Mouse (Mus musculus) inflammation-experienced regulatory T-cells, adult 6 months (primary cell): Measurements from ENCODE around the gene Ttbk1. TPM values are rescaled to one million over a fixed set of nuclear protein-coding genes. Genes with fewer than 3 reads are reported as not detected.
"Not testable (repeated sequence)": the region's sequence is repeated elsewhere in the genome, so short reads cannot be mapped to it uniquely, and the experiment has no call there.

Experiments
- ATAC-seq: one replicate; pipeline ENCODE4 v1.8.0; 2017
- polyA plus RNA-seq, 3 experiments: library from polyadenylated mRNA; unstranded; fragments of 100-300 nt; shearing (Covaris generic); gene quantifications; one replicate each; pipeline ENCODE4 v1.2.1; 2017

The Ttbk1 gene
- polyA plus RNA-seq, result 1 to 10 TPM in 1 of 3 experiments, under 1 TPM in 2; 0.57 to 1.2 (median 0.58) TPM

DNA sequence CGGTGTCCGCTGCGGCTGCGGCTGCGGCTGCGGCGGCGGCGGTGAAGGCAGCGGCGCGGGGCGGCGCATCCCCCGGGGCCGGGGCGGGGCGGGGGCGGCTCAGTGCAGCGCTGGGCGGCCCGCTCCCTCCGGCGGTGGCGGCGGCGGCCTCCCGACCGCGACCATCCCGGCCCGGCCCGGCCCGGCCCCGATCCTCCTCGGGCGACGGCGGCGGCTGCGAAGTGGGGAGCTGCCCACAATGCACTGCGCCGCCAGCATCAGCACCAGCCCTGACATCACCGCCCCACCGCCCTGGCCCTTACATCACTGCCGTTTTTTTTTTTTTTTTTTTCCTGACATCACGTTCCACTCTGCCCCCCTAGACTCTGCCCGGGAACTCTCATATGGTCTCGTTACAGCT lies at the start of gene Ttbk1:
Gene Ttbk1 (minus strand): TSS at position 245 of the 400 bp plus-strand sequence.
- peak; percentile 62 for ATAC-seq

DNA sequence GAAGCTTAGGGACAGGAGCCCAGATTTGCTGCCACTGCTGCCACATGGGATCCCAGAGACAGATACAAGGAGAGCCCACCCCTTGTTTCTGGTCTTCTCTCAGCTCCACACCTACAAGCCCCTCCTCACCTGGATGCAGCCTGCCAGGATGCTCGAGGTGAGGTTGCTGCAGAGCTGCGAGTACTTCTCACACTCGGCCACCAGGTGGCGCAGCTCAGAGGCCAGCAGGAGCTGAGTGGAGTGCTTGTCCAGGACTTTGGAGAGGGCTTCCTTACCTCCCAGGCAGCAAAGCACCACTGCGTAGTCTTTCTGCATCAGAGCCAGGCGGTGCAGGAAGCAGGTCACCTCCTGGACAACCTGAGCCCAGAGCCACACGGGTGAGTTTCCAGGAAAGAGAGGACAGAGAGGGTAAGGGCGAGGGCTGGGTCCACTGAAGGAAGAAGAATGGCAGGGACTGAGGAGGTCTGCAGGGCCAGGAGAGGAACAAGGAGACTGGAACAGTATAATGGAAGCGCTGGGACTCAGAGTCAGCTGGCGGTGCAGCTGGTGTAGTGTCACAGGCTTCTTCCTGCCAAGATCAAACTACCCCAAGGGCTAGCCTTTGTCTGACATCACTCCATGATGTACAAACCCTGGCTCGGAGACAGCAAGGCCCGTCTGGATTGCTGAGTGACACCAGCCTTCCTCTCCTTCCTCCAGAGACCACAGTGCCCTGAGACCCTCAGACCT lies 38.3 kb upstream of the Ttbk1 start:
- ATAC-seq, result no peak

DNA sequence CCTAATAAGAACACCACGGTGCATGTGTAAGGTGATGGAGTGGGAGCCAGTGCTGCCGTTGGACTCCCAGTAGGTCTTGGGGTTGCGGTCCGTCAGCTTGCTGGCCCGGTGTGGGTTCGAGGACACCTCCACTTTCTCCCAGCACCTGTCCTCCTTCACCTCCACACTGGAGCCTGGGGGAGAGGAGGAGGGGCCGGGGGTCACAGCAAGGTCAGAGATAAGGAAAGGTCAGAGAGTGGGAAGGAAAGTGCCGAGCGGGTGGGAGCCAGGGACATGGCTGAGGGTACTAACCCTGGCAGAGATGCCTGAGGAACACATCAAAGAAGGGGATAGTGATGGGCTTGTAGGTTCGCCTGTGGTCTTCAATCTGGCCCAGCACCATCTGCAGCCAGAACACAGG lies 37.6 kb upstream of the Ttbk1 start:
- ATAC-seq, result no peak

DNA sequence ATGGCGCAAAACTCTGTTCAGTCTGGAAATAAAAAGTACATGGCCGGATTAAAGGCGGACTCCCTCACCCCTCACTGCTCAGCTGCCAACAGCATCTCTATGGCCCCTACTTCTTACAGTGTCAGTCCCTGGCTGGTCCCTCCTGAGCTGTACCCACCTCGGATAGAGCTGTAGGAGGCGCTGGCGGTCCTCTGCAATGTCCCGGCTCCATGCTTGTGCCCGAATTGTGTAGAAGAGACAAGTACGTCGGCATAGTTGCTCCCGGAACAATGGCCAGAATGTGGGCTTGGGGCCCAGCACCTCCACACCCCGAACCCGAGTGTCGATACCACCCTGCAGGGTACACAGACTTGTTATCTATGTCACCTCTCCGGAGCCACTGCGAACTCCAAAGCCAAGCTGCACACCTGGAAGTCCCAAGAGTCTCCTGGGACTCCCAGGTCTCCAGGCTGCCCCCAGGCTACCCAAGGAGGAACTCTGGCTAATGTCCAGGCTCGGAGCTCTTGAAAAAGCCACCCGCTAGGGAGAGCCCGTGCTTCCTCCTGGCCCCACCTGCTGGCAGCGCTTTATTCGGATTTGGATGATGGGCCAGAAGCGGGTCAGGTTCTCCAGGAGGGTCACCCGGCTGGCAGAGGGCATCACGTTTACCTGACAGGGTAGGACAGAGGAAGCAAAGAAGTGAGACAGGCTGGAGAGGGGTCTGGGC lies 34.6 kb upstream of the Ttbk1 start:
- no peak for ATAC-seq

DNA sequence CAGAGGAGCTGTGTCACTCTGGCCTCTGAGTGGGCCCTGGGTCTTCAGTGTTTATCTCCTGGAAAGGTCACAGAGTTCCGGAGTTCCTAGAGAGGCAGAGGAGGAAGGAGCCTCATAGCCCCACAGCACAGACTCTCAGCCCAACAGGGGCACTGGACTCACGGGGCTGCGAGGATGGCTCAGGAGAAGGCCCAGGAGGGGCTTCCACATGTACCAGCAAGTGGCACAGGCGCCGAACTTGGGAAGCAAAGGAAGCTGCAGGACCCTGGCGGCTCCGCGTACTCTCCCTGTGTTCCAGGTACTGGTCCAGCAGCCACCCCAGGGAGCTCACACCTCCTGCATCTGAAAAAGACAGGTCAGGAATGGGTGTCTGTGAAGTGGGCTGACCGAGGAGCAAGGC lies 33.7 kb upstream of the Ttbk1 start:
- no peak for ATAC-seq

GRCm38 (mm10) chr17:46520385-46520979 lies 33.0 kb upstream of the Ttbk1 start:
- no peak for ATAC-seq

- no peak for ATAC-seq
These were observed 32.5 kb upstream of the Ttbk1 start for GRCm38 (mm10) chr17:46519971-46520370.

DNA sequence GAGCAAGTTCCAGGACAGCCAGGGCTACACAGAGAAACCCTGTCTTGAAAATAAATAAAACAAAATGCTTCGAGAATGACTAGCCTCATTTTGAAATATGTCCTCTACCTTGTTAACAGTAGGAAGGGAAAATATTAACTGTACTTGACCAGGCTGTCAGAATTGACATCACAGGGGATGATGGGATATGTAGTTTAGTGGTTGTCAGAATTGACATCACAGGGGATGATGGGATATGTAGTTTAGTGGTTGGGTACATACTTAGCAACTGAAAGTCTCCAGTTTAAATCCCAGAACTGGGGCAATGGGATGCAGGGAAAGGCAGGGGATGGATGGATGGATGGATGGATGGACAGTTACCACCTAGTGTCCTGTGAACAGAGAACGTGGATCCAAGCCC lies 25.9 kb upstream of the Ttbk1 start:
- no peak for ATAC-seq

- no peak for ATAC-seq
These were observed 23.7 kb upstream of the Ttbk1 start for GRCm38 (mm10) chr17:46511059-46511710.

DNA sequence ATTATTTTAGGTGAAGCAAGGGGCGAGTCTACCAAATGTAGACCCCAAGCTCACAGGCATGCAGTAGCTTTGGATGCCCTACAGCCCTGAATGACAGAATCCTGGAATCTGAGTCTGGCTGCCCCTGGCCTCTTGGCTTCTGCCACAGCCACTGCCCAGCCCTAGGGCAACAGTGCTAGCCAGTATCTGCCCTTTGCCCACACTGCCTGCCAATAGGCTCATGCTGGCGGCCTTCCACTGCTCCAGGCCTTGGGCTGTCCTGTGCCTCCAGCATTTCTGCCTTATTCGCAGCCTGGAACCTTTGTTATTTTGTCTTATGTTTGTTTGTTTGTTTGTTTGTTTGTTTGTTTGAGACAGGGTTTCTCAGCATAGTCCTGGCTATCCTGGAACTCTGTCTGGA lies 18.1 kb upstream of the Ttbk1 start:
- ATAC-seq, result no peak

DNA sequence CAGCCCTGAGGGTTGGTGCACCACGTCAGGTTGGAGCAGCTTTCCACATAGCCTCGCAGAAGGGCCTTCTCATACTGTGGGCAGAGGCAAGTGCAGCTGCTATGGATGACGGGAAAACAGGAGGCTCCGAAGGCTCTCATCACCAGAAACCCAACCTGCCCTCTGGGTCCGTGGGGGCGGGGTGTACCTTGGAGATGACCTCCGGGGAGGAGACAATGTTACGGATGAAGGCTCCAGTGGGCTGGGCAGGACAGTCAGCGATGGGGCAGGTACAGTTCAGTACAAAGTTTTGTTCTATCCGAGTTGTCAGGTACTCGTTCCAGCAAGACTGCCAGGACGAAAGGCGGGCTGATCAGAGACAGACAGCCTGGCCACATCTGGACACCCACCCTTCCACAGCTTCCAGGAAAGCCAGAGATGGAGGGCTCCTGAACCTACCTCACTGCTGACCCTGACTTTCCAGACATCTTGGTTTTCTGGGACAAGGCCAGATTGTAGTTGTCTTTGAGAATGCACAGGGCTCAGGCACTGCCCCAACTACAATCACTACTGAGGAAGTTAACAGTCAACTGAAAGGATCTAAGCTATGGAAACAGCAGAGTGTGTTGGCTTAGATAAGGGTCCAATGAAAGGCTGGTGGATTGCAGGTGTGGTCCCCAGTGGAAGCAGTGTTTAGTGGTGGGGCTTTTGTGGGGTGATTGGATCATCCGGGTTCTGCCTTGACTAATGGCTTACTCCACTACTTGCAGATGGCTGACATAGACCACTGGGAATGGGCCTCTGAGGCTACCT lies 16.6 kb upstream of the Ttbk1 start:
- no peak for ATAC-seq

GRCm38 (mm10) chr17:46502775-46503174 lies 15.3 kb upstream of the Ttbk1 start:
- no peak for ATAC-seq

DNA sequence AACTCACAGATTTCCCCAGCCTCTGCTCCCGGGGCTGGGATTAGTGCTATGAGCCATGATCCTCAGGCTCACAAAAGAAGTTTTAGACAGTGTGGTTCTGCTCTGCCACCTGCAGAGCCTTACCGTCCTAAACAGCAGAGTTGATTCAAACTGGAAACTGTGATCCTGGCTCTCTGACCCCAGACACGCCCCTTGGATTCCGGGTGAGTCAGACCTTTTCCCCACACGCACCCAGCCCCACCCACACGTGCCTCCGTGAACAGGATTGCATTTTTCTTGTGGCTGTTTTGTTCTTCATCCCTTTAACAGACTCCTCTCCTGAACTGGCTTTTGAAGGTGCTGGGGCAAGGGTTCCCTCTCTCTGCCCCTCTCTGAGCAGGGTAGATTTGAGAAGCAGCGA lies 10.5 kb upstream of the Ttbk1 start:
- no peak for ATAC-seq

DNA sequence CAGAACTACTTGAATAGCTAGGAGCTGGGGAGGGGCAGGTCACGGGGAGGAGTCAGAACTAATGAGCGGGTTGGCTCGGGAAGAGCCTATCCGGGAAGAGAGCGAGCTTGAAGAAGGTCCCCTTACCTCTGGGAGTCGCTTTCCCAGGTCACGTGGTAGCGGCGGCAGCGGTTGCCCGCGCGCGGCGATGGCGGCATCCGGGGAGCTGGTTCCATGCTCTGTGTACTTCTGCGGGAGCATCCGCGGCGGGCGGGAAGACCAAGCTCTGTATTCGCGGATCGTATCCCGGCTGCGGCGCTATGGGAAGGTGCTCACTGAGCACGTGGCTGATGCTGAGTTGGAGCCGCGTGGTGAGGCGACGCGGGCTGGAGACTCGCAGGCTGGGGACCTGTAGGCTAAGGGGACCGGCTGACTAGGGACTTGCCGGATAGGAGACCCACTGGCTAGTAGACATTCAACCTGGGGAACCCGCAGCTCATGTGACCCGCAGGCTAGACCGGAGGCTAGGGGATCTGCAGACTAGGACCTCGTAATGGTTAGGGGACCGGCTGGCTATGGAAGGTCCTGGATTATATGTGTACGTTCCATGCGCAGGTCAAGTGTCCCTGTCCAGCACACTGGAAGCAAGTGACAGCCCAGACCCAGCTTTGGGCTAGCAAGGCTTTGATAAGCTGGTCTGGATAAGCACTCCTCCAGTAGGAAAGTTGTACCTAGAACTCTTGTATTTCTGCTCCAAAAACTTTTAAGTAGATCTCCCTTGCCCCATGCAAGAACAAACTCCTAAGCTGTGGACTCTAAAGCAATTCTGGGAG lies 9.4 kb upstream of the Ttbk1 start, which contains the start of gene Dnph1:
Gene Dnph1 (plus strand): TSS at position 89 of the 812 bp plus-strand sequence.
- peak; percentile 78 for ATAC-seq

- ATAC-seq, result not testable (repeated sequence)
These were observed 8.6 kb upstream of the Ttbk1 start for GRCm38 (mm10) chr17:46496081-46496480.

DNA sequence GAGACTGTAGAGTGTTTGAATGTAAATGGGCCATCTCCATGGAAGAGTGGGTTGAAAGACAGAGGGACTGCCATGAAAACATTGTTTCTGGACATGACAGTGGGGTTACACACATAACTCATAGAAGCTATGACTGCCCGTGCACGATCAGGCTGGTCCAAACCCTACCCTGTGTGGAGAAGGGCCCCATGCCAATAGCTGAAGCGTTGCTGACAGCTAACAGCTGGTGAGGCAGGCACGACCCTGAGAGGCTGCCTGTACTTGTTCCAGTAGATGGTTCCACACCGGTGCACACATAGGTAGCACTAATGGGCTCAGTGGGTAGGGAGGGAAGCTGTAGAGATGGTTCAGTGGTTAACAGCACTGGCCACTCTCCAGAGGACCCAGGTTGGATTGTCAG lies 8.0 kb upstream of the Ttbk1 start:
- no peak for ATAC-seq

DNA sequence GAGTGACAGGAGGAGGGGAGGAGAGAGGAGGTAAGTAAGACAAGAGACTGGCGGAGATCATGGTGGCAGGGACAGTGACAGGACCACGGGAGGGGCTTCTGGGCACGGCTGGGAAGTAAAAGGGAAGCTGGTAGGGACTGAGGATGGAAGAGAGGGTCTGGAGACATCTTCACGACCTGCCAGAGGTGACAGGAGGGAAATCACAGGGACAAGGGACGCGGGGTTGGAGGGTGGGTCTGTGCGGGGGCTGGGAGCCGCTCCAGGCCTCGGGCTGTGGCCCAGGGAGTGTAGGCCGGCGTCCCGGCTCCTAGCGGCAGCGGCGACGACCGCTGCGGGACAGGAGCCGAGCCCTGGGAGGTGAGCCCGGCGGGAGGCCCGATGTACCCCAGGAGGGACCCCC lies 480 bp downstream of the Ttbk1 start:
- no peak for ATAC-seq

GRCm38 (mm10) chr17:46484461-46484875 lies 3.0 kb downstream of the Ttbk1 start:
- no peak for ATAC-seq

GRCm38 (mm10) chr17:46484021-46484431 lies 3.4 kb downstream of the Ttbk1 start:
- peak; percentile 32 for ATAC-seq

DNA sequence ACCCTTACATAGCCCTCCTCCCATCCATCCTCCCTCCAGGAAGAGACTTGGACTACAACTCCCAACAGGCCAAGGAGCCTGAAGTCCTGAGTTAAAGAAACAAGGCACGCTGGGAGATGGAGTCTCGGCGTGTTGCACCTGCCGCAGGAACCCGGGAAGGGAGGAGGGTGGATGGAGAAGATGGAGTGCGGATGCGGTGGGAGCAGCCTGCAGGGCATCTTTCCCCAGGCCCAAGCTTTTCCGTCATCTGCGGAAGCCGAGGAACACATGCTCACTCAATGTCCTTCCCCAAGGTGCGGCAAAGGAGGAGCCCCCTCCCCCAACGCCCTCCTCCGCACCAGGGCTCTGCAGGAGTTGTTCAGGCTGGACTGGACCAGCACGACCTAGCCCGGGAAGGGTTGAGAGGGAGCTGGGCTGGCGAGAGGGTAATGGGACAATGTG lies 3.9 kb downstream of the Ttbk1 start:
- peak; percentile 27 for ATAC-seq

GRCm38 (mm10) chr17:46477286-46477685 lies 10.2 kb downstream of the Ttbk1 start:
- ATAC-seq, result no peak
